Mouse (Mus musculus) embryonic facial prominence, embryonic 12.5 days (tissue): ENCODE data around the gene Foxn3. TPM values are rescaled to one million over a fixed set of nuclear protein-coding genes. Genes with fewer than 3 reads are reported as not detected.
A peak's percentile ranks its signal among the peaks of the same experiment; 100 is the strongest.

Experiments
- ATAC-seq: fragments of 200-750 bp; cut with Nextera tagmentation; 2 replicates; pipeline ENCODE4 v1.8.0; 2017; ENCODE audit not compliant: insufficient number of reproducible peaks, insufficient read depth, low FRiP score, low TSS enrichment
- H3K27ac ChIP-seq: fragments of 300-500 bp; sonication (generic); 2 replicates; pipeline ENCODE4 v1.5.1; 2016; ENCODE audit warnings: mild to moderate bottlenecking
- H3K27me3 ChIP-seq: fragments of 300-500 bp; sonication (generic); 2 replicates; pipeline ENCODE4 v1.6.1; 2016; ENCODE audit warnings: mild to moderate bottlenecking, moderate library complexity
- H3K36me3 ChIP-seq: fragments of 300-500 bp; sonication (generic); 2 replicates; pipeline ENCODE4 v1.6.1; 2016; ENCODE audit warnings: mild to moderate bottlenecking
- H3K4me1 ChIP-seq: fragments of 300-500 bp; sonication (generic); 2 replicates; pipeline ENCODE4 v1.6.1; 2016
- H3K4me2 ChIP-seq: fragments of 300-500 bp; sonication (generic); replicated peaks from 2 replicates; pipeline ENCODE4 v1.6.1; 2016; ENCODE audit warnings: mild to moderate bottlenecking, moderate library complexity
- H3K4me3 ChIP-seq: fragments of 300-500 bp; sonication (generic); 2 replicates; pipeline ENCODE4 v1.5.1; 2016; ENCODE audit warnings: mild to moderate bottlenecking
- H3K9ac ChIP-seq: fragments of 300-500 bp; sonication (generic); 2 replicates; pipeline ENCODE4 v1.6.1; 2016; ENCODE audit warnings: mild to moderate bottlenecking, moderate library complexity
- H3K9me3 ChIP-seq: fragments of 300-500 bp; sonication (generic); 2 replicates; pipeline ENCODE4 v1.6.1; 2016; ENCODE audit warnings: mild to moderate bottlenecking, moderate library complexity
- WGBS: fragments of 180-500 bp; shearing (Covaris S2); methylation state at CpG from one replicate; pipeline ENCODE4 v1.1.7; 2016; 5-methylcytosine and 5-hydroxymethylcytosine counted together
- polyA plus RNA-seq: library from polyadenylated mRNA; unstranded; fragments of >200 nt; fragmentation: Nextera tagmentation; extraction: Ambion mirVana; gene quantifications from 2 replicates; pipeline ENCODE4 v1.2.1, GENCODE M21; 2016

The Foxn3 gene
- 101 and 110 TPM in 2 replicates for polyA plus RNA-seq

DNA sequence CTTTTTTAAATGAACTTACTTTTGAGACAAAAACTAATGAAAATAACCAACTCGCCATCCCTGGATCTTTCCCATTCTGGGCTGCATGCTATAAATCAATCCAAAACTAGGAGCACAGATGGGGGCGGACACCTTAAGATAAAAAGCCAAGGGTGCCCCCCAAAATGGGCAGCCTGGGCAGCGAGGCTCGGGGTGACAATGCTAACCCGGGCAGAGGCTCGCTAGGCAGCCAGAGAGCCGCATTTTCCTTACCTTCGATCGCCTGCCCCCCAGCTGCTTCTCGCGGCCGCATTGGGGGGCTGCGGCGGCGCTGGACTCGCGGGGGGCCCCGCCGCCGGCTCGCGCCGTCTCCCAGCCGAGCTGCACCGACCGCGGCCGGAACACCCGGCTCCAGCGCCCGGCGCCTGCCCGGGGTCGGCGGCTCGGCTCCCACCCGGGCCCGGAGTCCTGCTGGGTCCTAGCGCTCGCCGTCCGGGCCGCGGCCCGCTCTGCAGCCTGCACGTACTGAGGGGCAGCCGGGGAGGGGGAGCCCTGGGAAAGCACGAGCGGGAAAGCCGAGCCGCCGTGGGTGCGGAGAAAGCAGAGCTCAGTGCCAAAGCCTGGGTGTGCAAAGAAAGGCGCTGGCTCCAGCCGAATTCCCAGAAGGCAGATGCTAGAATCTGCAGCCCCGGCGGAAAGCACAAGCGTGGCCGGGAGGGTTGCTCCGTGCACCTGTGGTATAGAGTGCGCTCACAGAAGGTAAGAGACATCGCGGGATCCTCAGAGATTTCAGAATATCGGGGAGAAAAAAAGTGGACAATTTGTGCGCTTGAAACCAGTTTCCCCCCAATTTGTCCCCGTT, at the start of gene Foxn3:
Gene Foxn3 (minus strand): TSS at position 364 of the 841 bp plus-strand sequence.
- Histone ChIP-seq H3K9ac (peak within 1 kb of the TSS; percentile 83), H3K36me3 (no peaks in the 10 kb centered on the region), H3K9me3 (no peaks in the 10 kb centered on the region), H3K27ac (peak within 1 kb of the TSS; percentile 89), H3K27me3 (no peaks in the 10 kb centered on the region), H3K4me1 (peaks cover 23% of the 10 kb centered on the region), H3K4me3 (peak within 1 kb of the TSS; percentile 82), H3K4me2 (peak within 1 kb of the TSS; percentile 72)
- ATAC-seq, result peak; percentile 89
- under 1% methylated on average over 45 of the region's 66 CpGs for WGBS

- Histone ChIP-seq H3K4me3 (no peak overlapping the region), H3K9me3 (no peaks in the 10 kb centered on the region), H3K4me1 (peaks cover 6% of the 10 kb centered on the region; the same call in 1 of the 2 replicates), H3K27me3 (0 out of 2 replicates have a peak, but pooled peaks cover 5% of the 10 kb centered on the region), H3K4me2 (no peak overlapping the region), H3K27ac (no peak overlapping the region), H3K9ac (no peak overlapping the region), H3K36me3 (no peaks in the 10 kb centered on the region)
- 38% methylated on average over 9 of the region's 9 CpGs for WGBS
- ATAC-seq, result no peak
These were observed 48.9 kb upstream of the Foxn3 start for GRCm38 (mm10) chr12:99612181-99612871.

DNA sequence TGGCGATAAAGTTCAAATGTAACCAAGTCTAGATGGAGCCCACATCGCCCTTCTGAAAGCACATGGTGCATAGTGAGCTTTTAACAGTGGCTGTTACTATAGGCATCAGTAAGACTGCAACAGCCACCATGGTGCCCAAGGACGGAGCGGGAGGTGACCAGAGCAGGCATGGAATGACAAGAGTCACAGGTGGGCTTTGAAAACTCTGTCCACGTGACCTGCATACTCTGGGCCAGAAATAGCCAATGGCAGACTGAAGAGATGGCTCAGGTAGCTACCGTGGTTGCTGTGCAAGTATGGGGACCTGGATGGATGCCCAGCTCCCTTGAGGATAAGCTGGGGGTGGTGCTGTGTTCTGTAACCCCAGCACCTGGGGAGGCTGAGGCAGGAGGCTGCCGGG, 47.5 kb upstream of the Foxn3 start:
- Histone ChIP-seq H3K27ac (no peak overlapping the region), H3K4me3 (no peak overlapping the region), H3K36me3 (no peaks in the 10 kb centered on the region), H3K9me3 (no peaks in the 10 kb centered on the region), H3K9ac (no peak overlapping the region), H3K27me3 (0 out of 2 replicates have a peak, but pooled peaks cover 5% of the 10 kb centered on the region), H3K4me2 (no peak overlapping the region), H3K4me1 (peaks cover 3% of the 10 kb centered on the region; the same call in 1 of the 2 replicates)
- 92% methylated on average over 7 of the region's 7 CpGs for WGBS
- no peak for ATAC-seq

DNA sequence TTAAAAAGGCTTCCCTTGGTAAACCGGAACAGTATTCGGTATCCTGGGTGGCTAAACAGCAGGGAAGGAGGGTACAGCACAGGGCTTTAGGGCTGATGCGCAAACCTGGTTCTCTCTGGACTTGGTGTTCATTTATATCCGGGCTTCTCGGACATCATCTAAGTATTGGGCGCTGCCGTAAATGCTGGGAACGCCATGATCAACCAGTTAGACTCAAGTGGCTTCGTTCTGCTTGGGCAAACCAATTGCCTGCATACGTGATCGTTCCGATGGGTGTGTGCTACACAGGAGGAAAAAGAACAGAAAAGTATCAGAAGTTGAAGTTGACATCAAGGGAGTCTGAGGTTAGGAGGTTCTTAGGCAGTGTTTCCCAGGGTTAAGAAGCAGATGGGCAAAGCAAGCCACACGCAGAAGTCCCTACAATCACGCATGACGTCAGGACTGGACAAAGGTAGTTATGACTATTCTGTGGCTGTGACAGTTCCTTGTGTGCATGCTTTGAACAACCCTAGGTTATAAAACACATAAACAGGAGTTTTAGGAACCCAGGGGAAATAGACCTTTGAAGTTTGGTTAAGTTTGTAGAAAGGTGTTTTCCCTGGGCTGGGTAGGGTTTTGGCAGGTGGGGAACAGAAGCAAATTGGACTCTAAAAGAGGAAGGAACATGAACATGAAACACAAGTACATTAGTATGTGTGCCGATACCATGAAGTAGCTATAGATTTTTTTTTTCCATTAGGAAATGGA, 46.9 kb upstream of the Foxn3 start:
- WGBS, result 92% methylated on average over 16 of the region's 16 CpGs
- Histone ChIP-seq H3K27ac (no peak overlapping the region), H3K36me3 (no peaks in the 10 kb centered on the region), H3K9ac (no peak overlapping the region), H3K27me3 (0 out of 2 replicates have a peak, but pooled peaks cover 5% of the 10 kb centered on the region), H3K4me3 (no peak overlapping the region), H3K9me3 (no peaks in the 10 kb centered on the region), H3K4me1 (peaks cover 3% of the 10 kb centered on the region; the same call in 1 of the 2 replicates), H3K4me2 (no peak overlapping the region)
- ATAC-seq, result no peak

GRCm38 (mm10) chr12:99609643-99610042, 46.3 kb upstream of the Foxn3 start:
- Histone ChIP-seq H3K27me3 (0 out of 2 replicates have a peak, but pooled peaks cover 5% of the 10 kb centered on the region), H3K4me3 (no peak overlapping the region), H3K9me3 (no peaks in the 10 kb centered on the region), H3K4me1 (no peaks in the 10 kb centered on the region), H3K4me2 (no peak overlapping the region), H3K9ac (no peak overlapping the region), H3K27ac (no peak overlapping the region), H3K36me3 (no peaks in the 10 kb centered on the region)
- 81% methylated on average over 5 of the region's 5 CpGs for WGBS
- ATAC-seq, result no peak

DNA sequence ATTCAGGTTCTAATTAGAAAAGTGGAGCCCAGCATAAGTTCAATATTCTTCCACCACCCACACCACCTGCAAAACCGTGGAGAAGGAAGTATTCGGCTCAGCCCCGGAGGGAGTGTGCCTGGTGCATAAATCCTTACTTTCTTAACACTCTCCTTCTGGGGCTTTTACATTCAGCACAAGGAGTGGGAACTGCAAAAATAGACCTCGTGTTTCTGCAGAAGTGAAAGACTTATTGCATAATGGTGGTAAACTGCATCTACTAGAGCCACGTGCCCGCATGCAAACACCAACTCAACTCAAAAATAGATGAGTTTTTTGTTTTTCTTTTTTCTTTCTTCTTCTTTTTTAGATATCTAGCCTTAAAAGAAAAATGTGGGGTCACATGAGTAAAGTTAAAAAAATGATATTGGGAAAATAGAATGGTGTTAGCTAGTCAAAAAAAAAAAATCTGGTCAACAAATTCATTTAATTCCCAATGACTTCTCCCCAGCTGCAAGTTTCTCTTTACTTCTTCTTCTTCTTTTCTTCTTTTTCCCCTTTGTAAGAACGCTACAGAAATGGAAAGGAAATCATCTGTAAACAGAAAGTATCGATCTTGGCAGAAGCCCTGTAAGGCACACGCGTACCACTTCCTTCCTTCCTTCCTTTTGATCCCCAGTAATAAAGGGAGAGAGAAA, 45.0 kb upstream of the Foxn3 start:
- no peaks in the 10 kb centered on the region for H3K9me3 ChIP-seq
- H3K4me1 ChIP-seq, result peaks cover 6% of the 10 kb centered on the region; the same call in 1 of the 2 replicates
- ATAC-seq, result no peak
- H3K27ac ChIP-seq, result no peak overlapping the region
- H3K4me3 ChIP-seq, result no peak overlapping the region
- no peak overlapping the region for H3K4me2 ChIP-seq
- no peak overlapping the region for H3K9ac ChIP-seq
- no peaks in the 10 kb centered on the region for H3K36me3 ChIP-seq
- 80% methylated on average over 10 of the region's 10 CpGs for WGBS
- 0 out of 2 replicates have a peak, but pooled peaks cover 5% of the 10 kb centered on the region for H3K27me3 ChIP-seq

GRCm38 (mm10) chr12:99603381-99603780, 40.0 kb upstream of the Foxn3 start:
- no peak overlapping the region for H3K4me2 ChIP-seq
- no peaks in the 10 kb centered on the region for H3K9me3 ChIP-seq
- H3K27me3 ChIP-seq, result no peaks in the 10 kb centered on the region
- WGBS, result 34% methylated on average over 2 of the region's 2 CpGs
- peaks cover 17% of the 10 kb centered on the region for H3K4me1 ChIP-seq
- ATAC-seq, result no peak
- H3K4me3 ChIP-seq, result no peak overlapping the region
- H3K27ac ChIP-seq, result no peak overlapping the region
- H3K9ac ChIP-seq, result no peak overlapping the region
- no peaks in the 10 kb centered on the region for H3K36me3 ChIP-seq

DNA sequence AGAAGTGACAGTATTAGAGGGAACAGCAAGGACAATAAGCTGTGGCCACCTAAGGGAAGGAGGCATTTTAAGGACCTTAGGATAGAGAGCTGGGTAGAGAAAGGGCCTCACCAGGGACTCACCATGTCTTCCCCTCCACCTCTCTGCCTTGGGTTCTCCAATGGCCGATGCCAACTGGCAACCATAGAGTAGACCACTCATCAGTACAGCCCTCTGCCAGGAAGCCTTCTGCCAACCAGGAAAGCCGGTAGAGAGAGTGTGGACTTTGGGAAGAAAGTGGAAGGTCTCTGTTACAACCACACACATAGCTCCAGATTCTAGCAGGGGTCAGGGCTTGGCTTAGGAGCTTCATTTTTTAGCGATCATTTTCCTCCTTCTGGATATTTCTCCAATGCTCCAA, 38.5 kb upstream of the Foxn3 start:
- no peaks in the 10 kb centered on the region for H3K36me3 ChIP-seq
- ATAC-seq, result no peak
- no peaks in the 10 kb centered on the region for H3K9me3 ChIP-seq
- H3K4me1 ChIP-seq, result peaks cover 17% of the 10 kb centered on the region
- no peak overlapping the region for H3K27ac ChIP-seq
- no peak overlapping the region for H3K4me2 ChIP-seq
- no peaks in the 10 kb centered on the region for H3K27me3 ChIP-seq
- no peak overlapping the region for H3K9ac ChIP-seq
- no peak overlapping the region for H3K4me3 ChIP-seq
- WGBS, result 92% methylated on average over 3 of the region's 3 CpGs

DNA sequence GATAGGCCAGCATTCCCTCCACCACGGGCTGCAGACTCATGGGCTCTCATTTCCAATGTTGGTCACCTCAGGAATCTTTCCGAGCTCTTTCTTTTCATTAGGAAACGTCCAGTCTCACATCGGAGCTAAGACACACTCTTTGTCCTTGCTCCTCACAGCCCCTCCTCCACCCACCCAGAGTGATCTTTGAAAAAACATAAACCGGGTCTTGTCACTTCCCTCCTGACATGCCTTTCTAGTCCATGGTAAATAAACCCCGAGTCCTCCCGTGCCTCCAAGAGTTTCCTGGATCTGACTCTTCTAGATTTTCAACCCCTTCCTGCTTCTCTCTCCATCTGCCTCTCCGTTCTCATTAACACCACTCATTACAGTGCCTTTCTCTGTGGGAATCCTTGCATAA, 38.0 kb upstream of the Foxn3 start:
- Histone ChIP-seq H3K4me1 (peaks cover 17% of the 10 kb centered on the region), H3K36me3 (no peaks in the 10 kb centered on the region), H3K27me3 (no peaks in the 10 kb centered on the region), H3K9ac (no peak overlapping the region), H3K4me2 (no peak overlapping the region), H3K27ac (no peak overlapping the region), H3K9me3 (no peaks in the 10 kb centered on the region), H3K4me3 (no peak overlapping the region)
- ATAC-seq, result no peak
- WGBS, result 49% methylated on average over 8 of the region's 8 CpGs

DNA sequence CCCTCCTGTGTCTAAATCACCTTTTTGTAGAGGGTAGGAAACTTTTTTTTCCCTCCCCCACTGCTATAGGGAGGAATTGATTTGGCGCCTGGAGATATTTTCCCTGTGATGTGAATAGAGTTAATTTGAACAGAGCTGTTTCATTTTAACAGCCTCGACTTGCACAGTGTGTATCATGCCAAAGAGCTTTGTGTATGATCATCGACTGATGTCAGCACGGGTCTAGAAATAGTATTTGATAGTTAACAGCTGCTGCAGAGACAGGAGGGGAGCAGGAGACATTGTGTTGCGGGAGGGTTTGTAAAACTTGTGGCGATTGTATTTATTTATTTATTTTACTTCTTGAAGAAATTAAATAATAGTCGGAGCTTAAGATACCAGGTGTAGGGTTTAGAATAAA, 36.2 kb upstream of the Foxn3 start:
- Histone ChIP-seq H3K4me2 (peak overlapping the region; percentile 8; the same call in 1 of the 2 replicates), H3K27ac (no peak overlapping the region), H3K9ac (no peak overlapping the region), H3K4me1 (peaks cover 17% of the 10 kb centered on the region), H3K27me3 (no peaks in the 10 kb centered on the region), H3K9me3 (no peaks in the 10 kb centered on the region), H3K4me3 (no peak overlapping the region), H3K36me3 (no peaks in the 10 kb centered on the region)
- 0 out of 2 replicates have a peak, but pooled peaks have one; percentile 68 for ATAC-seq
- 27% methylated on average over 7 of the region's 7 CpGs for WGBS

DNA sequence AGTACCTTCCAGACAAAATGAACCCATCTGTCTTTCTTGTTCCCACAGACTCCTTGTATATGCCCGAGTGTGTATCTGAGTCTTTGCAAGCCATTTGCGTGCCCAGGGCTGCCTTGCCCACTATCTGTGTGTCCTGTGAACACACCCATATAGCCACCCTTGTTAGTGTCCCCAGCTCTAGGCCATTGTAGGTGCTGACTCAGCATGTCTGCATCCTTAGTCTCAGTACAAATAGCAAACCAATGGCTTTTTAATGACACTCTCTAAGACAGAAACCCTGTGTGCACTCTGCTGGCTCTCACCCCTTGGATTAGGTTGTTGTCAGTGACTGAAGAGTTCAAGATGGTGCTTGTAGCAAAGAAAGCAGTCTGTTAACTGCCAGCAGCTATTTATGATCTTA, 33.0 kb upstream of the Foxn3 start:
- Histone ChIP-seq H3K9ac (no peak overlapping the region), H3K4me3 (no peak overlapping the region), H3K9me3 (no peaks in the 10 kb centered on the region), H3K4me1 (peaks cover 6% of the 10 kb centered on the region; the same call in 1 of the 2 replicates), H3K4me2 (no peak overlapping the region), H3K27ac (no peak overlapping the region), H3K36me3 (no peaks in the 10 kb centered on the region), H3K27me3 (no peaks in the 10 kb centered on the region)
- no peak for ATAC-seq
- WGBS, result 85% methylated on average over 2 of the region's 2 CpGs
